Mouse (Mus musculus) cerebellum, postnatal 4 days (tissue): ENCODE results near the gene Zfp830.

Experiments used
- DNase-seq, 2 experiments: peaks; one replicate each; pipeline ENCODE4 v3.0.0; 2022; ENCODE audit warnings: low spot score in 2 of 2, mixed read lengths in 1 of 2

Gene Zfp830

GRCm38 (mm10) chr11:82763742-82764437 is at the start of gene Zfp830, which contains the start of gene Cct6b:
Gene Zfp830, plus strand, starts transcription at chr11:82764345.
Gene Cct6b, minus strand, starts transcription at chr11:82764321.
- DNase-seq = peak; percentile 79 to 92

GRCm38 (mm10) chr11:82719294-82719693 is 44.9 kb upstream of the Zfp830 start:
- no peak for DNase-seq

GRCm38 (mm10) chr11:82726862-82727261 is 37.3 kb upstream of the Zfp830 start:
- DNase-seq = no peak

- DNase-seq = no peak
Observed at GRCm38 (mm10) chr11:82734227-82734626, 29.9 kb upstream of the Zfp830 start.

GRCm38 (mm10) chr11:82739006-82739405 is 25.1 kb upstream of the Zfp830 start:
- no peak for DNase-seq

GRCm38 (mm10) chr11:82746138-82746537 is 18.0 kb upstream of the Zfp830 start:
- DNase-seq = peak in 1 of 2 experiments; percentile 14

GRCm38 (mm10) chr11:82746857-82747366 is 17.2 kb upstream of the Zfp830 start:
- no peak for DNase-seq

- no peak for DNase-seq
Observed at GRCm38 (mm10) chr11:82752349-82753115, 11.6 kb upstream of the Zfp830 start.

- no peak for DNase-seq
Observed at GRCm38 (mm10) chr11:82755919-82756318, 8.2 kb upstream of the Zfp830 start.

- DNase-seq = no peak
Observed at GRCm38 (mm10) chr11:82762286-82762829, 1.8 kb upstream of the Zfp830 start.

- DNase-seq = no peak
Observed at GRCm38 (mm10) chr11:82763261-82763660, 884 bp upstream of the Zfp830 start.

- DNase-seq = no peak
Observed at GRCm38 (mm10) chr11:82764438-82764924, 336 bp downstream of the Zfp830 start.

GRCm38 (mm10) chr11:82780134-82780533 is 16.0 kb downstream of the Zfp830 start:
- no peak for DNase-seq

- DNase-seq = peak; percentile 84 to 96
Observed at GRCm38 (mm10) chr11:82780983-82781903, 17.1 kb downstream of the Zfp830 start, which contains the start of gene Lig3. Gene Lig3, plus strand, starts transcription at chr11:82781108.

- no peak for DNase-seq
Observed at GRCm38 (mm10) chr11:82782197-82782596, 18.1 kb downstream of the Zfp830 start.

- no peak for DNase-seq
Observed at GRCm38 (mm10) chr11:82783453-82783852, 19.3 kb downstream of the Zfp830 start.

- no peak for DNase-seq
Observed at GRCm38 (mm10) chr11:82806656-82807055, 42.5 kb downstream of the Zfp830 start.

GRCm38 (mm10) chr11:82807370-82807769 is 43.2 kb downstream of the Zfp830 start:
- DNase-seq = no peak

GRCm38 (mm10) chr11:82808485-82808884 is 44.3 kb downstream of the Zfp830 start:
- DNase-seq = no peak
